Mouse (Mus musculus): ENCODE data around the gene Hoxd3. TPM values are rescaled to one million over a fixed set of nuclear protein-coding genes. Genes with fewer than 3 reads are reported as not detected.
A peak's percentile ranks its signal among the peaks of the same experiment; 100 is the strongest.

The Hoxd3 gene
- total RNA-seq, 2 experiments from 2014 or later: not detected

DNA sequence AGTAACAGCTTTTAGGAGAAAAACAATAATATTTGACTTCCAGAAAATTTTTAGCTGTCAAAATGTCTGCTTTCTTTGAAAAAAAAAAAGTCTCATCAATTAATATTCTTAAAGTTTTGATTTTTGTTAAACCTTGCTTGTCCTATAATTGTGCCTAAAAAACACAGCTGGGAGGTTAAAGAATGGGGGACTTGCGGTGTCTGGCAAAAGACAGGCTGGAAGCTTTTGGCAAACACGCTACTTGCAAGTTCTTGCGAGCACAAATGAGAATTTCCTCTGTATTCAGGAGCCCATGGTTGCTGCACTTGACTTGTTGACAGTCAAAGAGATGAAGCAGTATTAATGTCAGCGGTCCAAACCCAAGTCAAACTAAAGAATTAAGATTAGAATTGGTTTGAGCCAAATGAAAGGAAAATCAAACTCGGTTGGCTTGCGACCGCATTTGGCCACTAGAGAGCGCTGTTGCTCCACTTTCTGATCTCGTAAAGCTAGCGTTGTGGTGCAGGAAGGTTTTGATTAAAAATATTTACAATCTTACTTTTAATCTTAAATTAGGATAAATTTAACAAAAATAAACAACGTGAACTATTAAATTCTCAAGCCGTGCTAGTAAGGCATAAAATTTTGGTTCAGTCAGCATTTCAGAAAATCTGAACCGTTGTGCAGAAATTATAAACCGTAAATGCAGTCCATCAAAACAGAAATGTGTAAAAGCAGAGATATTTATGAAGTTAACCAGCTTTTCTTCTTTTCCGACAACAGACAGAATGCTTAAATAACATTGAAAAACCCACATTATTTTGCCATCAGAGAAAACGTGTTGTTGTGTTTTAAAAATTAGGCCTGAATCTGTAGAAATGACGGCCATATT lies 9.5 kb upstream of the Hoxd3 start:
- DNase-seq (ENCODE audit: low spot score in 2 of 2): peak; percentile 65 to 78
- intact Hi-C loops (cut with DNase I): loop anchor here (1.0 to 5.0 kb wide), 5 partner anchors 355 to 887 kb away; no protein-coding TSS in a partner anchor

DNA sequence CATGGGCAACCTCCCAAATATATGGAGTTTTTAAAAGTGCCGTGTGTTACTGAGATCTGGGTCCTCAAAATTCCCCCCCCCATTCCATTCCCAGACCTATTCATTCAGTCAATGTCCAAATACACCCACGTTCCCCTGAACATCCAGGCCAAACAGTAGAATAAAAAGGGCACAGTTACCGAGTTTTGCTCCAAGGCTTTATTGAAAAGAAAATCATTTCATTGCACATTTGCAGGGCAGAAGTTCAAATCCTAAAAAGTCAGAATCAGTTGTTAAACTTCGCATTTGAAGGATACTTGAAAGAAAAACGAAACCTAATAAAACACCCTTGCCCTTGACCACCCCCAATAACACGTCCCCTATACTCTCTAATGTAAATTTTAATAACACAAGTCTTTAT lies 8.9 kb upstream of the Hoxd3 start:
- no peak for DNase-seq (ENCODE audit: low spot score in 2 of 2)
- intact Hi-C loops (cut with DNase I): loop anchor here (1.0 to 5.0 kb wide), 5 partner anchors 354 to 886 kb away; no protein-coding TSS in a partner anchor

DNA sequence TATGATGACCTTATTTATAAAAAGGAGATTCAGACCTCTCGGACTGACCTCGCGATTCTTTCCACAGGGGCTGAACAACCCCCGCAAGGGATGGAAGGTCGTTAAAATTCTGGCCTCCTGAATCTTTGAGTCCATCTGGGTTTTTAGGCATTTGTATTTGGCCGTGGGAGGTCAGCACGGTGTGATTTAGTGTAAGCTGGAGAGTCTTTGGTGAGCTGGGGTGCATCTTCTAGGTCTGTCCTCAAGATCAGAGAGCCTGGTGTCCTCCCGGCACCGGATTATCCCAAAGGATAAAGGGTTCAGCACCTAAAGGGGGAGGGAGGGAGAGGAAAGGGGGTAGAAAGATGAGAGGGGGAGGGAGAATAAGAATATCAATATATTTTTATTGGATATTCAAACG lies 8.4 kb upstream of the Hoxd3 start:
- DNase-seq (ENCODE audit: low spot score in 2 of 2): no peak
- intact Hi-C loops (cut with DNase I): loop anchor here (2.0 to 5.0 kb wide), 3 partner anchors 354 to 609 kb away; no protein-coding TSS in a partner anchor

DNA sequence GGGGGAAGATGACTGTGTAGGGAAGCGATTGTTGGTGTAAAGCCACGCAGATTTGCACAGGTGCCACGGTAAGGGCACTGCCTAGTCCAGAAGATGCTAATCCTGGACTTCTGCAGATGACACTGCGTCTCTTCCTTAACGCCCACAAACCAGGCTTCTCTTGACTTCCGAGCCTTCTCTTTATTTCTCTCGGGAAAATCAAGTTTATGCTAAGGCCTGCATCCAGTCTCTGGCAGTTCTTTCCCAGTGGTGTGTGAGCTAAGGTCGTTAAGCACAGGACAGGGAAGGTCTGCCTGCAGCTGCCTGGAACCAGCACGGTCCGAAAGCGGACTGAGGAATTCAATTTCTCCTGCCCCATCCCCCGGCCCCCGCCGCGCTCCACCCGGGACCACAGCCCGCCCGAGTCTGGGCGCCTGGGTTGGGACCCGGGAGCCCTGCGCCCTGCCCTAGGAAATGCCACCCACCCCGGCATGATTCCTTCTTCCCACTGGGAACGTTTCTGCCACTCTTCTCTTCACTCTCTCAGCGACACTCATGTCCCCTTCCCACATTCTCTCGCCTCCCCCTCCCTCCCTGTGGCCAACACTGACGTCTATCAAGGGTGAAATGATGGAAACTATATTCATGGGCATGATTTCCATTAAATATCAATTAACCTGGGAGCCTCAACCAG lies 7.9 kb upstream of the Hoxd3 start:
- intact Hi-C loops (cut with DNase I): loop anchor here (2.0 to 5.0 kb wide), 3 partner anchors 353 to 609 kb away; no protein-coding TSS in a partner anchor
- no peak for DNase-seq (ENCODE audit: low spot score in 2 of 2)

DNA sequence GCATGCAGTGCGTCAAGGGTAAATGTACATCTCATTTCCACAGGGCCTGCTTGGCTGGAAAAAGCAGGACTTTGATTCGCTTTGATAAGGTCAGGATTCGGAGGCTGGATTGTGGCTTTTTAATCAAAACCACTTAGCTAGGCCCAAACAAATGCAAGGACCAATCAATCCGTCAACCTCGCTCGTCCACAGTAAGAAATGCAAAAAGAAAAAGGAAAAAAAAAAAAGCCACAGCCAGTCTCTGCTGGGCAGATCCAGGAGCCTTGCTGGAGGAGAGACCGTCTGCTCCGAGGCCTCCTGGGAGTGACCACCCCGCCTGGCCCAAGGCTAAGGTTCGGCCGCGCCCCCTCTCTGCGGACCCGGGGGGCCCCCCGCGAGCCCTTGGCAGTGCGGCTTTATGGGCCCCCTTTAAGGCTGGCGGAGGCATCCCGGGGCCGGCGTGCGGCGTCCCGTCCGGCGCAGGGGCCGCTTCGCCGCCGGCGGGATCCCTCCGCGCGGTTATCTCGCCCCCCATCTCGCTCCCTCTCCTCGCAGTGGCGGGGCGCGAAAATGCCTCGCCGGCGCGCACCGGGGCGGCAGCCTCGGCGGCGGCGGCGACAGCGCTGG lies 7.2 kb upstream of the Hoxd3 start, which contains the start of gene Hoxd8:
Gene Hoxd8, plus strand, starts transcription at position 223 of the 606 bp plus-strand sequence.
- intact Hi-C loops (cut with DNase I): loop anchor here (5.0 kb wide), 2 partner anchors 353 to 448 kb away; no protein-coding TSS in a partner anchor
- no peak for DNase-seq (ENCODE audit: low spot score in 2 of 2)

GRCm38 (mm10) chr2:74704999-74705466 lies 6.7 kb upstream of the Hoxd3 start:
- DNase-seq (ENCODE audit: low spot score in 2 of 2): no peak
- intact Hi-C loops (cut with DNase I): loop anchor here (5.0 kb wide), 2 partner anchors 352 to 447 kb away; no protein-coding TSS in a partner anchor

GRCm38 (mm10) chr2:74705467-74706089 lies 6.1 kb upstream of the Hoxd3 start:
- DNase-seq (ENCODE audit: low spot score in 2 of 2): no peak
- intact Hi-C loops (cut with DNase I): no loop called here

DNA sequence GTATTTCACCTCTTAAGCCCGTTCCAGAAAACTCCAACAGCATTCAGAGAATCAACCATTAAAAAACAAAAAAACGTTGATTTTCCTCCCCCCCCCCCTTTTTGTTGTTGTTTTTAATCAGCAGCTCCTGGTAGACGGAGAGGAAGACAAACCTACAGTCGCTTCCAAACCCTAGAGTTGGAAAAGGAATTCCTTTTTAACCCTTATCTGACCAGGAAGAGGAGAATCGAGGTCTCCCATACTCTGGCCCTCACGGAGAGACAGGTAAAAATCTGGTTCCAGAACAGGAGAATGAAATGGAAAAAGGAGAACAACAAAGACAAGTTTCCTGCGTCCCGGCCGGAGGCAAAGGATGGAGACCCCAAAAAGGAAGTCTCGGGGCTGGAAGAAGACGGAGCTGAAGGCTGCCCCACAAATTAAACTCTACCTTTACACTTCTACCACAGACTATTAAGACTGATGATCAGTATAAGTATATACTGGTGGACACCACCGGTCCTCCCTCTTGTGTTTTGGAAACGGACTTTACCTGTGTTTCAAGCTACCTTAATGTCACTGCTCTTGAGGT lies 5.2 kb upstream of the Hoxd3 start:
- intact Hi-C loops (cut with DNase I): no loop called here
- no peak for DNase-seq (ENCODE audit: low spot score in 2 of 2)

DNA sequence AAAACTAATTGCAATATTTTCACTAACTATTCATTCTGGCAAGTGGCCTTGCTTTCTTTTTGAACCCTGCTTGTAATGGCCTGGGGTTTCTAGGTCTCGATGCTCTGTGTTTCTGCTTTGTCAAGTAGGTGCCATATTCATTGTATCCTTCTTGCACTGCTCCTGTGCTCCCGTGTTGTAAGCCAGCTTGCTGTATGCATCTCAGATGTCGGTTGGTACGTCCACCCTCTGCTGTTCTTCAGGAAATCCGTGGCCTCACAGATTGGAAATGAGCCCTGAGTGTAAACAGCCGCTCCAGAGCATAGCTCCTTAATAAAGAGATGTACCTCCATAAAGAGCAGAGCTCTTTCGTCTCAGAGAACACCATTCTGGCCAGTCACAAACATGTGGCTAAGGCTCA lies 4.1 kb upstream of the Hoxd3 start:
- no peak for DNase-seq (ENCODE audit: low spot score in 2 of 2)
- intact Hi-C loops (cut with DNase I): no loop called here

- DNase-seq (ENCODE audit: low spot score in 2 of 2): no peak
- intact Hi-C loops (cut with DNase I): no loop called here
Measured at GRCm38 (mm10) chr2:74708676-74709075, 3.1 kb upstream of the Hoxd3 start.

GRCm38 (mm10) chr2:74709465-74710419 lies 2.0 kb upstream of the Hoxd3 start:
- intact Hi-C loops (cut with DNase I): no loop called here
- no peak for DNase-seq (ENCODE audit: low spot score in 2 of 2)

- intact Hi-C loops (cut with DNase I): no loop called here
Measured at GRCm38 (mm10) chr2:74710929-74711543, 691 bp upstream of the Hoxd3 start.

GRCm38 (mm10) chr2:74713239-74714150 lies 1.8 kb downstream of the Hoxd3 start:
- intact Hi-C loops (cut with DNase I): no loop called here
- DNase-seq (ENCODE audit: low spot score in 2 of 2): no peak

More at GRCm38 (mm10) chr2:74710929-74711543, 691 bp upstream of the Hoxd3 start:
- no peak for DNase-seq (ENCODE audit: low spot score in 2 of 2)

GRCm38 (mm10) chr2:74714156-74714789 lies 2.5 kb downstream of the Hoxd3 start:
- intact Hi-C loops (cut with DNase I): no loop called here
- DNase-seq (ENCODE audit: low spot score in 2 of 2): no peak

DNA sequence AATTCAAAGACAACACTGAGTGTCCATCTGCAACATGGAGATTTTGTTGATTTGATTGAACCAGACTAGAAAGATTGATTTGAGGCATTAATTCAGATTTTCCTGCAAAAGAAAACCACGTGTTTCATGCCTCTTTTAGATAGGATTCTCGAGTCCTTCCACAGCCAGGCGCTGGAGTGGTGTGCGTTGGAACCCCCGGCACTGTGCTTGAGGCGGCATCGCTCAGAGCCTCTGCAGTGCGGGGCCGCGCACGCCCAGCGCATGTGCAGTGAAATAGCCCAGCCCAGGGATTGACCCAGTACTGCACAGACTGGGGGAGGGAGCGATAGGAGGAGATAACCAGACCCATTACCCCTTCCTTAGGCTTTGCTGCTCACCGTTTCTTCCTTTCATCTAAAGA lies 3.2 kb downstream of the Hoxd3 start:
- no peak for DNase-seq (ENCODE audit: low spot score in 2 of 2)
- intact Hi-C loops (cut with DNase I): loop anchor here (5.0 kb wide), 4 partner anchors 247 to 597 kb away; no protein-coding TSS in a partner anchor

Data from left cerebral cortex, postnatal 36 days (tissue).